In the genomic region with DNA sequence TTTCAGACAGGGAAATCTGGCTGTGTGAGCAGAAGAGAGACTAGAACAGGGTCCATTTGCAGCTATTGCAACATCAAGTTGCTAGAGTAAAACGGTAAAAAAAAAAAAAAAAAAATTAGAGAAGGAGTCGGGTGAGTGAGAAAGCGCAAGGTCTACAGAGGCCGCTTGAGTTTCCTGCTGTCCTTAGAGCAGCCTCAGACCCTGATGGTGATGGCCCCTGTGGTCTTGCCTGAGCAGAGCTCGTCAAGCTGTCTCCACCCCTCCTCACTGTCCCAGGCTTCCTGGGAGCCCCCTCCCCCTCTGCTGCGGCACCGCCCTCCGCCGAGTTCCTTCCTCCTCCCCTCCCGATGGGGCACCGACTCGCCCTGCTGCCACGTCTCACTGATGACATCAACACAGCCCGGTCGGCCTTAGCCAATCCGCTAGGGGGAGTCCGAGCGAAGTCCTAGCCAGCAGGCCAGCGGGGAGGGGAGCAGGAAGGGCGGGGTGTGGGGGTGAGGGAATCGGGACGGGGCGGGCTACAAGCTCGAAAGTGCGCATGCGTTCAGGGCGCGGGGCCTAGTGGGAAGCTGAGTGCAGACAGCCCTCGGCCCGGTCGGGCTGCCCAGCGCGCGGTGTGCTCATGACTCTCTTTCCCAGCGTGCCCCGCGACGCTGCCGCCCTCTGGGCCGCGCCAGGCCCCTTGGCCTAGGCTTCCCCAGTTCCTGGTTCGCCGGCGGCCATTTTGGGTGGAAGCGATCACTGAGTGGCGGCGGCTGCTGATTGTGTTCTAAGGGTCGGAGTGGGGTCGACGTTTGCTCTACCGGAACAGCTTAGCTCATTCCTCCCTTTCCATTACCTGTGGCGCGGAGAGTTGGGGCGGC, we compare ENCODE assay signal across 8 mouse cellular contexts. TPM values are rescaled to one million over a fixed set of nuclear protein-coding genes. Genes with fewer than 3 reads are reported as not detected.
DNase-seq lines count a peak whose midpoint lies in the region; ATAC-seq lines count a peak whose summit lies in the region.

TSS of gene Rab1a (plus strand) at position 720 of the 863 bp plus-strand sequence.

- under 1% methylated on average over 54 of the region's 54 CpGs for WGBS in heart, embryonic 10.5 days
- under 1% methylated on average over 52 of the region's 54 CpGs for WGBS in kidney, embryonic 15.5 days

- peaks cover 3% of the 10 kb centered on the region; the same call in 1 of the 2 replicates for H3K36me3 ChIP-seq in heart, embryonic 10.5 days
- H3K36me3 ChIP-seq in kidney, embryonic 15.5 days = no peaks in the 10 kb centered on the region

- H3K27ac ChIP-seq in heart, embryonic 10.5 days = peak within 1 kb of the TSS; percentile 99
- H3K27ac ChIP-seq in kidney, embryonic 15.5 days = peak within 1 kb of the TSS; percentile 98

- peak within 1 kb of the TSS; percentile 97 for H3K9ac ChIP-seq in kidney, embryonic 15.5 days

- peaks cover 39% of the 10 kb centered on the region for H3K4me1 ChIP-seq in heart, embryonic 10.5 days
- H3K4me1 ChIP-seq in kidney, embryonic 15.5 days = peaks cover 28% of the 10 kb centered on the region

- H3K9me3 ChIP-seq in heart, embryonic 10.5 days = no peaks in the 10 kb centered on the region
- H3K9me3 ChIP-seq in kidney, embryonic 15.5 days (replicated peaks) = no peaks in the 10 kb centered on the region

- H3K27me3 ChIP-seq in heart, embryonic 10.5 days (ENCODE audit: insufficient read depth, poor library complexity, severe bottlenecking) = no peaks in the 10 kb centered on the region
- H3K27me3 ChIP-seq in kidney, embryonic 15.5 days = no peaks in the 10 kb centered on the region

- peak; percentile 91 for ATAC-seq in erythroblast, adult 5-6 weeks (replicated peaks; ENCODE audit: low FRiP score, poor library complexity, severe bottlenecking)
- ATAC-seq in kidney, embryonic 15.5 days (replicated peaks; ENCODE audit: low FRiP score) = peak; percentile 98
- ATAC-seq in monocyte, adult 5-6 weeks (replicated peaks; ENCODE audit: insufficient number of reproducible peaks, low FRiP score, low TSS enrichment, poor library complexity, severe bottlenecking) = peak; percentile 94

- peak; percentile 99 for DNase-seq in B cell, adult 2 months
- DNase-seq in brain, adult 2 months (ENCODE audit: low read depth, low spot score) = peak; percentile 100
- peak; percentile 100 for DNase-seq in heart, embryonic 10.5 days (ENCODE audit: low spot score)
- DNase-seq in liver = peak; percentile 100
- DNase-seq in spleen, postnatal 4 days (ENCODE audit: low spot score in 2 of 2) = peak; percentile 100

- peak within 1 kb of the TSS; percentile 99 for H3K4me3 ChIP-seq in heart, embryonic 10.5 days
- H3K4me3 ChIP-seq in kidney, embryonic 15.5 days (replicated peaks) = peak within 1 kb of the TSS; percentile 86

- H3K4me2 ChIP-seq in kidney, embryonic 15.5 days = peak within 1 kb of the TSS; percentile 73

RNA-seq across cellular contexts. Expression of gene Rab1a, which starts in this region (rescaled TPM):
- 68.5 and 87.2 TPM in 2 replicates for total RNA-seq in erythroblast, adult 5-6 weeks (2015; ENCODE audit: low replicate concordance)
- 49.2 and 74.0 TPM in 2 replicates for total RNA-seq in erythroblast, adult 5-6 weeks (2017; ENCODE audit: low replicate concordance)
- polyA plus RNA-seq in heart, embryonic 10.5 days (2016; fragmentation: Nextera tagmentation; extraction: Ambion mirVana) = 207 and 233 TPM in 2 replicates
- 255 and 287 TPM in 2 replicates for polyA plus RNA-seq in kidney, embryonic 15.5 days (2015; fragmentation: Nextera tagmentation; extraction: Ambion mirVana)
- 128 to 153 TPM (median 143 TPM) in 3 replicates for total RNA-seq in monocyte, adult 5-6 weeks (2017)

Comparison
In these comparisons a context has a peak if more than half of its experiments do, and no peak if none do; other contexts are left out.
1. Peak in every context shown above with its lines: DNase-seq, ATAC-seq, H3K4me3 ChIP-seq and H3K27ac ChIP-seq.